Mouse (Mus musculus): ENCODE results near the gene Bmpr1a. TPM values are rescaled to one million over a fixed set of nuclear protein-coding genes. Genes with fewer than 3 reads are reported as not detected.

Bmpr1a gene
- total RNA-seq (2021): 10 to 100 TPM; 37.9 to 47.0 TPM

- DNase-seq: no peak
- intact Hi-C loops (cut with DNase I): loop anchor here (5.0 kb wide), 1 partner anchor 44 kb away; no protein-coding TSS in a partner anchor
Observed at GRCm38 (mm10) chr14:34503325-34503647, at the start of gene Bmpr1a. Bmpr1a (minus strand) TSS chr14:34503341.

DNA sequence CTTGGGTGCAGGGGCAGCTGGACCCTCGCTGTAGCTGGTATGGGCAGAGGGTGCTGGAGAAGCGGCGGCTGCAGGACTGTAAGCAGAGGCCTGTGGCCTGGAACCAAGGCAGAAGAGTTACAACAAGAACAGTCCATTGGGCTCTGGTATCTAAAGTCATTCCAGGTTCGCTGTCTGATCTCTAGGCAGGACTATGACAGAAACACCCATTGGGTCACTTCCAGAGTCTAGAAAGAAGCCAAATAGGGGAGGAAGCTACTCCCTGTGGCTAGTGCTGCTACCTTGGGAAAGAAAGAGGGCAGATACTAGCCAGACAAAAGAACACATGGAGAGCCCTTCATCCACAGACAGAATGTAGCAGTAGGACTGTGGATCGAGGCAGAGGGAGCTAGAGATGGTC is 49.1 kb upstream of the Bmpr1a start:
- intact Hi-C loops (cut with DNase I): no loop called here
- DNase-seq: no peak

DNA sequence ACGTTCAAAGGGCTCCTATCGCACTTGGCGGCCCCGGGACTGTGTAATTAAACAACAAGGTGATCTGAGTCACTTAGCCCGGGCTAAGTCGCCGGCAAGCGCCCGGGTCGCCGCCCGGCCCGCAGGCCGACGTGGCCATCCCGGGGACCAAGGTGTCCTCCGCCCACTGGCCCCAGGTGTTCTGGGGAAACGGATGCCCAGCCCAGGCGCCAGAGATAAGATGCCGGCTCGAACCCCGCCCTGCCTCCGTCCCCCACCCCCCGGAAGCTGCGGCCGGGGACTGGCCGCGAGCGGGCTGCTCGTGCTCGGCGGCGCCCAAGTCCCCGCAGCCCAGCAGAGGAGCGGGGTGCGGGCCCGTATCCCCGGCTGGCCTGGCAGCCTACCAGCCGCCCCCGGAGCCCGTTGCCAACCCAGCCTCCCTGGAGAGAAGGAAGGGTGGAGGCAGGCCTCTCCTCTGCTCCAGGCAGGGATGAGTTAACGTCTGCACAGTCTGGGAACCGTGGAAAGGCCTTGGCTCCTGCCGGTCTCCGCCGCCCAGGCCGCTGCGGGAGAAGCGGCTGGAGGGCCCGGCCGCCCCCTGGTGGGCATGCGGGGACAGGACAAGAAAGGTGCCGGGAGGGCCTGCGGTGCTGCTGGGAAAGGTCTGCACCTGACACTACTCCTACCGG is 46.0 kb upstream of the Bmpr1a start:
- intact Hi-C loops (cut with DNase I): loop anchor here (5.0 kb wide), 1 partner anchor 47 kb away; the partner anchor contains the start of gene Bmpr1a
- DNase-seq: peak; percentile 86

GRCm38 (mm10) chr14:34548391-34549001 is 45.4 kb upstream of the Bmpr1a start:
- intact Hi-C loops (cut with DNase I): loop anchor here (5.0 kb wide), 1 partner anchor 46 kb away; the partner anchor contains the start of gene Bmpr1a
- DNase-seq: peak; percentile 54

DNA sequence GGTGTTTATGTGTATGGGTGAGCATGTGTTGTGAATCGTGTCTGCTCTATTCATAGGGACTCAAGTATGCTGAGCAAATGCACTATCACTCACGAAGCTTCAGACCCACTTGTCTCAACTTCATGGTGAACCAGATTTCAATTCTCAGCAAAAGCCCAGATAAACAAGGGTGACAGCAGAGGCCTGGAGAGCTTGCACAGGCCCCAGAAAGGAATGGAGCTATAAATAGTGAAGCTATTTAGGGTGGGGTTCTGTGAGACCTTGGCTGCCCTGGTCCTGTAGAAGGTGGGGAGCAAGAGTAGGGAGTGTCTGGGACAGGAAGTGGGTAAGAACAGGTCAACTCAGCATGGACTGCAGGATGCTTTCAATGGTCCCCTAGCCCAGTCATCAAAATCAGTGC is 41.4 kb upstream of the Bmpr1a start:
- intact Hi-C loops (cut with DNase I): no loop called here

DNA sequence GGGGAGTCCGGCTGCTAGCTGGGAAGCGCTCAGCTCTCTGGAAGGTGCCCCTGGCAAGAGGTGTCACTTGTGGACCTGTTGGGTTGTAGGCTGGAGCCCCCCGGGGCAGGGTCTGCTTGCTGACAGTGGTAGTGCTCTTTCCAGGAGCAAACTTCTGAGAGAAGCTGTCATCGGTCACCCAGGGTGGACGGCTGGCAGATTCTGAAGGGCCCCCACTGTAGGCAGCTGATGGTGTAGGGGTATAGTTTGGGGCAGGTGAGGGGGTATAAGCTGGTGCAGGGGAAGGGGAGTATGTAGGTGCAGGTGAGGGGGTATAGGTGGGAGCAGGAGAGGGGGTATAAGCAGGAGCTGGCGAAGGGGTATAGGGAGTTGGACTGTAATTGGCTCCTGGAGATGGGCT is 40.9 kb upstream of the Bmpr1a start:
- intact Hi-C loops (cut with DNase I): no loop called here
- DNase-seq: no peak

More for the DNA sequence above, 41.4 kb upstream of the Bmpr1a start:
- DNase-seq: no peak

DNA sequence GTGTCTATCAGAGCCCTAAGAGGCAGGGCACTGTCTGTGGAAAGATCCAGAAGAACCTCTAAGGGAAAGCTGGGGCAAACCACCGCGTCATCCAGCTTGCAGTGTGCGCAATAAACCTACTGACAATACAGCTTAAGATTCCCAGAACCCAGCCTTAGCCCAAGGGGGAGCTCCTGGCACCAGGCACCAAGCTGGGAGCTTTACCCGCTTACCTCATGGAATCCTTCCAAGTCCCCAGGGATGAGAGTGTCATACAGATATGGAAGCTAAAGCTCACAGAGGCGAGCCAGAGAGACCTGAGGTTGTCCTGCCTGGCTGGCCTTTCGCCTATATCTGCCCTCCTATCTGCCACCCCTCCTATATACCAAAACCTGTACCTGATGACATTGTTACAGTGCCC is 40.5 kb upstream of the Bmpr1a start:
- intact Hi-C loops (cut with DNase I): no loop called here
- no peak for DNase-seq

DNA sequence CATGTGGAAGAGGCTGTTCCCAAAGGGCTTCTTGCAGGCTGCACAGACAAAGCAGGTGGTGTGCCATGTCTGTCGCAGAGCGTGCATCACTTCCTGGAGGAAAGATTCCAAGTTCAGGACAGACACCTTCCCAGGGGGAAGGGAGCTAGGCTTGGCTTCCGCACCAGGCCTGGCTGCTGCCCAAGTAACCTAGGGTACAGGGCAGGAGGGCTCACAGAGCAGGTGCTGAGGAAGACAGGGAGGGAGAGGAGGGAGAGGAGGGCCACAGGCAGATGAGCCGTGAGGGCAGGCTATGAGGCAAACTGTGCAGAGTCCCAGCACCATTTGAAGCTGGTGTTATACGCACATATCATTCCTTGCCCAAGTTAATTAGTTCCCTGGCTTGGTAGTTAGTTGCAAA is 38.8 kb upstream of the Bmpr1a start:
- intact Hi-C loops (cut with DNase I): no loop called here
- DNase-seq: no peak

DNA sequence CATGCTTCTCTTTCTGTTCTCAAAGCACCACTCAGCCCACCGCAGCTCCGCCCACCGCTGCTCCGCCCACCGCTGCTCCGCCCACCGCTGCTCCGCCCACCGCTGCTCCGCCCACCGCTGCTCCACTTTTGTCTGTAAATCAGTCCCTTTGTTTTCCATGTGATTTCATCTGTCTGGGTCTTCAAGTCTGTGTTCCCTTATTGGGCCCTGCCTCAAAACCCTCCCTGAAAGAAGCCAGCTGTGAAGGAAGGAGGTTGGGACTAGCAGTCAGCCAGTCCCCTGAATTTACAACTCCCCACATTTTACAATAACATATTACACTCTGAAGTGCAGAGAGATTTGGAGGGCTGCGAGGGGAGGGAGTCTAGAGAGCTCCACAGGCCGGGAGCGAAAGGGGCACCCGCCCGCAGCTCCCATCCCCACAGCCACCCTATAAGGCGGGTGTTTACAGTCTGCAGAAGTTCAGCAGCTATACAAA is 37.6 kb upstream of the Bmpr1a start:
- intact Hi-C loops (cut with DNase I): no loop called here
- no peak for DNase-seq

GRCm38 (mm10) chr14:34535883-34536282 is 32.7 kb upstream of the Bmpr1a start:
- intact Hi-C loops (cut with DNase I): no loop called here

GRCm38 (mm10) chr14:34533537-34533936 is 30.4 kb upstream of the Bmpr1a start:
- DNase-seq: no peak
- intact Hi-C loops (cut with DNase I): no loop called here

More at GRCm38 (mm10) chr14:34535883-34536282, 32.7 kb upstream of the Bmpr1a start:
- DNase-seq: no peak

- intact Hi-C loops (cut with DNase I): no loop called here
- DNase-seq: no peak
Observed at GRCm38 (mm10) chr14:34532536-34532935, 29.4 kb upstream of the Bmpr1a start.

DNA sequence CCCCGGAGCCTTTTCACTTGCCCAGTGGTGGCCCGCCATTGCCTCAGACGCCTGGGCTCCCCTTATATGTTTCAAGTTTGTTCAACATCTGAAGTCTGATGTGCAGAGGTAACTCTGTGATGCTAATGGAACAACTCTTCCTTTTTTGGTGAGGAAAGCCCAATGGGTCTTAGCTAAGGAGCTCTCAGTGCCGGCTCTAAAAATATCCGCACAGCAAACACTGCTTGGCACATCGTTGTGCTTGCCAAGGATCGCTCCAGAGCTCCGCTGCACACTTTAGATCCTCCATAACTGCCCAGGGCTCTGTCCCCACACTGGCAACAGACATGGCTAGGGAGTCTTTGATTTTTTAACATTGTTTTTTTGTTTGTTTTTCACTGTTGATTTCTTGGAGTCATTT is 25.7 kb upstream of the Bmpr1a start:
- intact Hi-C loops (cut with DNase I): no loop called here
- DNase-seq: no peak

DNA sequence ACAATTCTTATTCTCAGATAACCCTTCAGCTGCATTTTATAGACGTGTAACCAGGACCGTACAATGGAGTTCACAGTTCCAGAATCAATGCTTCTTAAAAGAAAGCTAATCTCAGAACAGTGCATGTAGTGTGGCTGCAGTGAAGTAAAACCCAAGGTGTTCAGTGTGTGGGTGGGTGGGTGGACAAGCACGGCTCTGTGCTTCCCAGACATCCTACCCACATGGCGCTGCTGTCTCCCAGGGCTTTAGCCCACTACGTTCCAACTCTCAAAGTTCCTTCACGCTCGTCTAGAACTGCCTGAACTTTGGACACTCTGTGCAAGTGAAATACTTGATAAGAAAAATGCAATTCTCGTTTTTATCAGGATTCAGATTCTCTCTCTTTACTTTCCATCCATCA is 19.6 kb upstream of the Bmpr1a start, which contains the start of gene 9230112D13Rik:
TSS of gene 9230112D13Rik (minus strand) at position 101 of the 400 bp plus-strand sequence.
- DNase-seq: no peak
- intact Hi-C loops (cut with DNase I): no loop called here

DNA sequence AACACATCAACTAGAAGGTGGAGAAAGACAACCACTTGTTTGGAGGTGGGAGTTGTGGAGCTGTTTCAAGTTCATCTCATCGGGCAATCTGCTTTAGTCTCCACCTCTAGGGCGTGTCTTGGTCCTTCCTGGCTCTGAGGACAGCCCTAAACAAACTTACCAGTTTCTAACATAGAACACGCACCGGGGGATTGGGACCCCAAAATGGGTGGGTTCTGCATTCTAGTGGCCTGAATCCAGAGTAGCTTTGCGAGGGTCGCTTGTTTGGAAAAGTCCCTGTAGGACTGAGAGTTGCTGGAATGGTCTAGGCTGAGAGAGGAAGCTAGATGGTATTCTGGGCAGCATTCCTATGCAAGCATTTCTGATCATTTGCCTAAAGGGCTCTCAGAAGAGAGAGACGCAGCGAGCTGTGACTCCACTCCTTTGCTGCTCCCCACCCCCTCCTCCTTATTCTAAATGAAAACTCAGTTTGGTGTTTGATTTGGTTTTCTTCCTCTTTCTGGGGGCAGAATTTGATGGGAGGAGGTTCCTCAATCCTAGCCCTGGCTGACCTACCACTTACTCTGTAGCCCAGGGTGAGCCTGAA is 14.9 kb upstream of the Bmpr1a start:
- intact Hi-C loops (cut with DNase I): no loop called here
- DNase-seq: no peak

DNA sequence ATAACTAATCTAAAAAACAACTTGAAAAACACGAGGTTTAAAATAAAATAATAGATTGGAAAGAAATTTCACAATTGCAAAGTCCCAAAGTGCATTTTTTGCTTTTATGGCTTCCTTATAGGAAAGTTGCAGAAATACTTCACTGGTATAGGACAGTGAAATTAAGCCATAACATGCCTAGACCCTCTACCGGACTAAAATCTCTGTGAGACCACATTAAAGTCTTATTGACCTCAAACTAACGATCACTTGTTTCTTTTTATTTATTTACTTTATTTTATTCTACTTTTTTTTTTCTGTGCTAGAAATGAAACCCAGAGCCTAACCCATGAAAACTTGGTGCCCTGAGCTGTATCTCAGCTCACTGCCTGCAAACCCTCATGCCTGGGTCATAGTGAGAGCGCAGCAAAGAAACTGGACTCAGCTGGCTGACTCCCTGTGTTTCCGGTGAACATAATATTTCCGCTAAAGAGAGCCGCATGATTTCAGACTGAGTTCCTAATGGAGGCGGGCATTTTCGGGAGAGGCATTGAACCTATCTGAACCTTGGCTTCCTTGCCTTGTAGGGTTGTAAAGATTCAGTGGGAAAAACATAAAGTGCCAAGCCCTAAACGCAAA is 13.9 kb upstream of the Bmpr1a start:
- DNase-seq: no peak
- intact Hi-C loops (cut with DNase I): no loop called here

- intact Hi-C loops (cut with DNase I): no loop called here
- DNase-seq: no peak
Observed at GRCm38 (mm10) chr14:34515860-34516259, 12.7 kb upstream of the Bmpr1a start.

GRCm38 (mm10) chr14:34514120-34514519 is 11.0 kb upstream of the Bmpr1a start:
- intact Hi-C loops (cut with DNase I): no loop called here
- DNase-seq: no peak

GRCm38 (mm10) chr14:34512602-34513001 is 9.5 kb upstream of the Bmpr1a start:
- intact Hi-C loops (cut with DNase I): no loop called here
- no peak for DNase-seq

- intact Hi-C loops (cut with DNase I): no loop called here
- no peak for DNase-seq
Observed at GRCm38 (mm10) chr14:34511901-34512300, 8.8 kb upstream of the Bmpr1a start.

DNA sequence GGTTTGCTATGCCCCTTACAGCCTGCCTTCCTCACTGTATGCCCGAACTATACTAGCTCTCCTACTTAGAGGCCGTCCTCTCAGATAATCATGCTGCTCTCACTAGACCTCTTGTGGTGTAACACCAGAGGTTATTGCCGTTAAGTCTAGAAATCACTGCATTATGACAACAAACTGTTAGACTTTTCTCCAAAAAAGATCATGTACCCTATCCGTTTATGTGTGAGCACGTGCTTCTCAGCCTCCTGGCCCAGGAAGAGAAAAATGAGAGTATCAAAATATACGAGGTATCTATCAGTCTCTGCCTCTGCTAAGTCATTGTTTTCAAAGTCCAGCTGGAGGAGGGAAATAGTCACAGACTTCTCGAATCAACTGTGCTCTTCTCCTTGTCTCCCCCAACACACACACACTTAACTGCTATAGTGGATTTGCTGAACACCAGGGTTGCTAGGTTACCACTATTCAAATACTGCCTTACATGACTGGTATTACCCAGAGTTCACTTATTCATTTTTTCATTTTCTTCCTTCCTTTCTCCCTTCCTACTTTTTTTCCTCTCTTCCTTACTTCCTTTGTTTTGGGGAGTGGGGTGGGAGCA is 5.8 kb upstream of the Bmpr1a start:
- DNase-seq: no peak
- intact Hi-C loops (cut with DNase I): no loop called here

Measured in left cerebral cortex, postnatal 4 days (tissue).